Mouse (Mus musculus) liver, embryonic 16.5 days (tissue): Measurements from ENCODE around the gene Lrp5. TPM values are rescaled to one million over a fixed set of nuclear protein-coding genes. Genes with fewer than 3 reads are reported as not detected.

Experiments used
- ATAC-seq: fragments of 200-750 bp; cut with Nextera tagmentation; 2 replicates; pipeline ENCODE4 v1.8.0; 2017; ENCODE audit warnings: low read depth, mild to moderate bottlenecking, moderate number of reproducible peaks, moderate library complexity
- H3K27ac ChIP-seq: fragments of 300-500 bp; sonication (generic); 2 replicates; pipeline ENCODE4 v1.5.1; 2014; ENCODE audit warnings: mild to moderate bottlenecking, low read length
- H3K27me3 ChIP-seq: fragments of 300-500 bp; sonication (generic); 2 replicates; pipeline ENCODE4 v1.6.1; 2014; ENCODE audit warnings: low read depth, low read length, mixed read lengths; ENCODE audit not compliant: control insufficient read depth, insufficient read depth
- H3K36me3 ChIP-seq: fragments of 300-500 bp; sonication (generic); 2 replicates; pipeline ENCODE4 v1.6.1; 2014; ENCODE audit warnings: mild to moderate bottlenecking; ENCODE audit not compliant: control insufficient read depth, insufficient read depth
- H3K4me1 ChIP-seq: fragments of 300-500 bp; sonication (generic); 2 replicates; pipeline ENCODE4 v1.6.1; 2014; ENCODE audit warnings: low read depth, low read length, mixed read lengths; ENCODE audit not compliant: control insufficient read depth
- H3K4me2 ChIP-seq: fragments of 300-500 bp; sonication (generic); 2 replicates; pipeline ENCODE4 v1.6.1; 2014; ENCODE audit warnings: low read depth, low read length, mixed read lengths
- H3K4me3 ChIP-seq: fragments of 300-500 bp; sonication (generic); 2 replicates; pipeline ENCODE4 v1.5.1; 2014; ENCODE audit warnings: low read depth, mild to moderate bottlenecking, low read length
- H3K9ac ChIP-seq: fragments of 300-500 bp; sonication (generic); 2 replicates; pipeline ENCODE4 v1.6.1; 2014; ENCODE audit warnings: low read depth, low read length
- H3K9me3 ChIP-seq: fragments of 300-500 bp; sonication (generic); replicated peaks from 2 replicates; pipeline ENCODE4 v1.6.1; 2016; ENCODE audit warnings: low read length; ENCODE audit not compliant: control insufficient read depth
- WGBS: fragments of 180-500 bp; shearing (Covaris S2); extraction: QIAGEN DNeasy Blood & Tissue Kit; methylation state at CpG from one replicate; pipeline ENCODE4 v1.1.7; 2014; ENCODE audit not compliant: insufficient replicate concordance; 5-methylcytosine and 5-hydroxymethylcytosine counted together
- polyA plus RNA-seq: library from polyadenylated mRNA; unstranded; fragments of >200 nt; fragmentation: Nextera tagmentation; extraction: Ambion mirVana; gene quantifications from 2 replicates; pipeline ENCODE4 v1.2.1, GENCODE M21; 2015

Gene Lrp5
- 2.2 and 2.7 TPM in 2 replicates for polyA plus RNA-seq

DNA sequence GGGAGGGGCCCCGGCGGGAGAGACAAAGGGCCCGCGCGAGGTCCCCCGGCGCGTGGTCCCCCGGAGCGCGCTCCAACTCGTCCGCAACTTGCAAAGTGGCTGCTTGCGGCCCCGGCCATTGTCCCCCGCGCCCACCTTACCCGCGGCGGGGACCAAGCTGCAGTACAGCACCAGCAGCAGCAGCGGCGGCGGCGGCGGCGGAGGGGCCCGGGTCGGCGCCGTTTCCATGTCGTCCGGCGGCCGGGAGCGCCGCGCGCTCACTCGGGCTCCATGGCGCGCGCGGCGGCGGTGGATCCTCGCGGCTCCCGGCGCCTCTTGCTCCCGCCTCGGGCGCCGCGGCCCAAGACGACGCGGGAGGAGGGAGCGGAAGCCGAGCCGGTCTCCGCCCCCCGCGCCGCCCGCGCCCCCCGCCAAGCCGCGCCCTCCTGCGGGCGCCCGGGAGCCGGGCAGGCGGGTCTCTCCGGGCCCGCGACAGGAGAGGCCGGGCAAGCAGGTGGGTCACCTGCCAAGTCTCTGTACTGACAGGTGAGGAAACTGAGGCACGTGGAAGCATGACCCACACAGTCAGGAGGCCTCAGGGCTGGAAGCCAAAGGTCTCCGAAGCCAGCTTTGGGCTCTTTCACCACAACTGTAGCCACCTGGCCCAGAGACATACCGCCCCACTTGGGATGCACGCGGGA, at the start of gene Lrp5:
Gene Lrp5, minus strand, starts transcription at position 350 of the 680 bp plus-strand sequence.
- under 1% methylated on average over 59 of the region's 83 CpGs for whole genome bisulfite sequencing

GRCm38 (mm10) chr19:3736001-3736400, 49.6 kb upstream of the Lrp5 start:
- Histone ChIP-seq H3K27me3 (no peaks in the 10 kb centered on the region), H3K4me1 (no peaks in the 10 kb centered on the region), H3K9ac (no peak overlapping the region), H3K9me3 (no peaks in the 10 kb centered on the region), H3K4me3 (no peak overlapping the region), H3K4me2 (no peak overlapping the region), H3K36me3 (no peaks in the 10 kb centered on the region), H3K27ac (no peak overlapping the region)
- 55% methylated on average over 3 of the region's 3 CpGs for WGBS
- no peak for ATAC-seq

More for the DNA sequence above, at the start of gene Lrp5:
- Histone ChIP-seq H3K4me3 (peak within 1 kb of the TSS; percentile 70), H3K36me3 (no peaks in the 10 kb centered on the region), H3K4me2 (peak within 1 kb of the TSS; percentile 69), H3K4me1 (peaks cover 32% of the 10 kb centered on the region), H3K9ac (peak within 1 kb of the TSS; percentile 72), H3K27ac (peak within 1 kb of the TSS; percentile 79), H3K9me3 (no peaks in the 10 kb centered on the region), H3K27me3 (peaks cover 22% of the 10 kb centered on the region)
- peak; percentile 47 for ATAC-seq

- 59% methylated on average over 7 of the region's 7 CpGs for WGBS
- Histone ChIP-seq H3K4me3 (no peak overlapping the region), H3K27ac (no peak overlapping the region), H3K9ac (no peak overlapping the region), H3K4me1 (no peaks in the 10 kb centered on the region), H3K9me3 (no peaks in the 10 kb centered on the region), H3K36me3 (no peaks in the 10 kb centered on the region), H3K27me3 (no peaks in the 10 kb centered on the region), H3K4me2 (no peak overlapping the region)
- ATAC-seq, result no peak
Measured at GRCm38 (mm10) chr19:3730781-3731646, 44.6 kb upstream of the Lrp5 start.

GRCm38 (mm10) chr19:3728901-3729300, 42.5 kb upstream of the Lrp5 start:
- H3K4me3 ChIP-seq, result no peak overlapping the region
- H3K4me1 ChIP-seq, result no peaks in the 10 kb centered on the region
- no peak overlapping the region for H3K9ac ChIP-seq
- no peak for ATAC-seq
- H3K36me3 ChIP-seq, result no peaks in the 10 kb centered on the region
- H3K27me3 ChIP-seq, result no peaks in the 10 kb centered on the region
- WGBS, result 38% methylated on average over 2 of the region's 2 CpGs
- H3K4me2 ChIP-seq, result no peak overlapping the region
- H3K27ac ChIP-seq, result no peak overlapping the region
- no peaks in the 10 kb centered on the region for H3K9me3 ChIP-seq

- WGBS, result 5% methylated on average over 1 of the region's 1 CpGs
- H3K4me1 ChIP-seq, result no peaks in the 10 kb centered on the region
- no peaks in the 10 kb centered on the region for H3K9me3 ChIP-seq
- no peak overlapping the region for H3K4me3 ChIP-seq
- ATAC-seq, result no peak
- H3K4me2 ChIP-seq, result no peak overlapping the region
- no peak overlapping the region for H3K9ac ChIP-seq
- no peaks in the 10 kb centered on the region for H3K36me3 ChIP-seq
- H3K27ac ChIP-seq, result no peak overlapping the region
- H3K27me3 ChIP-seq, result no peaks in the 10 kb centered on the region
Measured at GRCm38 (mm10) chr19:3724779-3725178, 38.4 kb upstream of the Lrp5 start.

DNA sequence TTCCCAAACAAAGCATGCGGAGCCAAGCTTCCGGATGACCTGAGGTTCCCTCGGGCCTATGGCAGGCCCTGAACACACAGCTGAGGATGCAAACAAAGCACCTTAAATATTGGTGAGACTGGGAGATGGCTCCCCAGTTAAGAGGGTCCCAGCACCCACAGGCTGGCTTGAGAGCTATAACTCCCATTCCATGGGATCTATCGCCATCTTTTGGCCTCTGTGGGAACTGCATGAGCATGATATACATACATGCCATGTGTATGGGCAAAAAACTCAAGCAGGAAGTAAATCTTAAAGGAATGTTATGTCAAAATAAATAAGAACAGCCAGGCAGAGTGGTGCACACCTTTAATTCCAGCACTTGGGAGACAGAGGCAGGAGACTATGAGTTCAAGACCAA, 37.5 kb upstream of the Lrp5 start:
- H3K4me3 ChIP-seq, result no peak overlapping the region
- H3K27ac ChIP-seq, result no peak overlapping the region
- ATAC-seq, result no peak
- no peaks in the 10 kb centered on the region for H3K9me3 ChIP-seq
- peaks cover 8% of the 10 kb centered on the region; the same call in 1 of the 2 replicates for H3K4me1 ChIP-seq
- no peaks in the 10 kb centered on the region for H3K27me3 ChIP-seq
- no peak overlapping the region for H3K4me2 ChIP-seq
- WGBS, result 70% methylated on average over 4 of the region's 4 CpGs
- H3K9ac ChIP-seq, result no peak overlapping the region
- H3K36me3 ChIP-seq, result no peaks in the 10 kb centered on the region

GRCm38 (mm10) chr19:3723170-3723569, 36.8 kb upstream of the Lrp5 start:
- no peak overlapping the region for H3K27ac ChIP-seq
- peaks cover 10% of the 10 kb centered on the region; the same call in 1 of the 2 replicates for H3K4me1 ChIP-seq
- H3K27me3 ChIP-seq, result no peaks in the 10 kb centered on the region
- no peaks in the 10 kb centered on the region for H3K9me3 ChIP-seq
- 65% methylated on average over 9 of the region's 9 CpGs for WGBS
- H3K4me2 ChIP-seq, result no peak overlapping the region
- no peak for ATAC-seq
- no peak overlapping the region for H3K4me3 ChIP-seq
- H3K36me3 ChIP-seq, result no peaks in the 10 kb centered on the region
- no peak overlapping the region for H3K9ac ChIP-seq

DNA sequence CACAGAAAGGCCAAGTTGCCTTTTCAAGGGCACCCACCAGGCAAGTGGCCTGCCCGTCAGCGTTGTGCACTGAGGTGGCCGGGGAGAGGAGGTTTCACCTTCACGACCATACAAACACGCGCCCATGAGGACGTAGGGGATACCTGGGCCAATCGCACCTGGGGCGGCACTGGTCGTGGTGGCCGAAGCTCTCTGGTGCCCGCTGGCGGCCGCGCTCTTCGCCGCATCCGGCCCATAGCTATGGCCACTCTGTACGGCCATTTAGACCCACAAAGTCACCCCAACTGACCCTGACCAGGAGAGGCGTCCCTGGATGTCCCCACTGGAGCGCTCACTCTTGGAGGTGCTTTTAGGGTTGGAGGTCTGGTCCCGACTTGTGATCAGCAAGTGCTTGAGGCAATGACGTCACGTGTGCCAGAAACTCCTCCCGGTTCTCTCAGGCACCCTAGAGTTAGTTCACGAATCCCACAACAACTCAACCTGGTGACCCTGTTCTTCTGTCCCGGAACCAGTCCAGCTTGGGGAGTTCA, 33.1 kb upstream of the Lrp5 start:
- Histone ChIP-seq H3K27me3 (no peaks in the 10 kb centered on the region), H3K9ac (peak overlapping the region; percentile 56), H3K4me2 (peak overlapping the region; percentile 80), H3K4me1 (peaks cover 10% of the 10 kb centered on the region; the same call in 1 of the 2 replicates), H3K4me3 (peak overlapping the region; percentile 56), H3K9me3 (no peaks in the 10 kb centered on the region), H3K27ac (no peak overlapping the region), H3K36me3 (peaks cover 20% of the 10 kb centered on the region)
- ATAC-seq, result peak; percentile 82
- under 1% methylated on average over 27 of the region's 27 CpGs for WGBS
